Mouse (Mus musculus): ENCODE data around the gene Dicer1. TPM values are rescaled to one million over a fixed set of nuclear protein-coding genes. Genes with fewer than 3 reads are reported as not detected.

The Dicer1 gene
- 21.4 and 25.1 TPM in 2 replicates for polyA plus RNA-seq (2014; fragmentation: Nextera tagmentation; extraction: Ambion mirVana)

DNA sequence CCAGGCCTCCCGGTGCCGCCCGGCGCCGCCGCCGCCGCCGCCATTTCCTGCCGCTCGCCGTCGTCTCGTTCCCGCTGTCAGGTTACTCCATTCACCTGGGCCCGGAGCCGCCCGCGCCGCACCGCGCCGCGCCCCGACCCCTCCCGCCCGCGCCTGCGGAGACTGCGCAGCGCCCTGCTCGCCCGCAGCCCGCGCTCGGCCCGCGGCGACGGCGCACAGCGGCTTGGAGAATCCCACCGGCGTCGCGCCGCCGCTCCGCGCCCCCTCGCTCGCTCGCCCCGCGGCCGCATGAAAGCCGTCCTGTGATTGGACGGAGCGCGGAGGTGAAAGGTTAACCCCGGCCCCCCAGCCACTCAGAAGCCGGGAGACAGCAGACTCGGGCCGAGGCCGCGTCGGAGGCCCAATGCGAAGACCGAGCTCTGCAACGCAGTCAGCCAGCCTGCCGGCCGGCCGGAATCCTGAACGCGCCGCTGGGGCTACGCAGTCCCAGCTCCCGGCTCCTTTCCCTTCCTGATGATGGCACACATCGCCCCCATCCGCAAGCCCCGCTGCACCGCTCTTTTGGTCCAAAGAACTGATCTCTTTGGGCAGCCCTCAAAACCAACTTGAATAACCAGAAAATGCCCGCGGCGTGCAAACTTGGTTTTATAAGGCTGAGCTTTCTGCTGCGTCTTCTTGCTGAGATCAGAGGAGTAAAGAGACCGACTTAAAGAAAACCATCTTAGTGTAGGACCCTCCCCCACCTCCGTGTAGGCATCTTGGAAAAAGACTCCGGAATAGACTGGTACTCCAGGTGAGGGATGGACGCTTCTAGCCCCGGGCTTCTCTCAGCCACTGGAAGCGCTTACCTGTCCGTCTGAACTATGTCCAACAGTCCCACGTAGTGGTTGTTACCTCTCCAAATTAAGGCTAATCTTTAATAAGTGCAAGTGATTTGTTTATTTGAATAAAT is at the start of gene Dicer1:
TSS of gene Dicer1 (minus strand) at position 139 of the 952 bp plus-strand sequence.
- under 1% methylated on average over 85 of the region's 94 CpGs for WGBS
- Histone ChIP-seq H3K9me3 (replicated peaks; ENCODE audit: control insufficient read depth, low read length) (no peaks in the 10 kb centered on the region), H3K27me3 (replicated peaks; ENCODE audit: control insufficient read depth, insufficient read depth, low read length) (no peaks in the 10 kb centered on the region), H3K9ac (ENCODE audit: low read length) (peak within 1 kb of the TSS; percentile 95), H3K36me3 (ENCODE audit: control insufficient read depth, insufficient read depth, low read length) (no peaks in the 10 kb centered on the region), H3K4me2 (ENCODE audit: low read length) (peak within 1 kb of the TSS; percentile 90), H3K4me1 (ENCODE audit: control insufficient read depth, insufficient read depth, low read length) (peaks cover 23% of the 10 kb centered on the region), H3K4me3 (ENCODE audit: low read depth, low read length) (peak within 1 kb of the TSS; percentile 88), H3K27ac (ENCODE audit: low read depth, low read length) (peak within 1 kb of the TSS; percentile 91)
- DNase-seq (ENCODE audit: low spot score) (peak; percentile 97), ATAC-seq (peak; percentile 96)

GRCm38 (mm10) chr12:104799365-104799764 is 47.6 kb upstream of the Dicer1 start:
- H3K27ac ChIP-seq (ENCODE audit: low read depth, low read length) = no peak overlapping the region
- no peak for DNase-seq (ENCODE audit: low spot score)
- no peaks in the 10 kb centered on the region for H3K27me3 ChIP-seq (replicated peaks; ENCODE audit: control insufficient read depth, insufficient read depth, low read length)
- WGBS = 97% methylated on average over 3 of the region's 3 CpGs
- H3K9me3 ChIP-seq (replicated peaks; ENCODE audit: control insufficient read depth, low read length) = no peaks in the 10 kb centered on the region; the same call in 1 of the 2 replicates
- H3K9ac ChIP-seq (ENCODE audit: low read length) = no peak overlapping the region
- H3K4me3 ChIP-seq (ENCODE audit: low read depth, low read length) = no peak overlapping the region
- no peak overlapping the region for H3K4me2 ChIP-seq (ENCODE audit: low read length)
- no peaks in the 10 kb centered on the region for H3K36me3 ChIP-seq (ENCODE audit: control insufficient read depth, insufficient read depth, low read length)
- H3K4me1 ChIP-seq (ENCODE audit: control insufficient read depth, insufficient read depth, low read length) = peaks cover 7% of the 10 kb centered on the region; the same call in 1 of the 2 replicates
- no peak for ATAC-seq

DNA sequence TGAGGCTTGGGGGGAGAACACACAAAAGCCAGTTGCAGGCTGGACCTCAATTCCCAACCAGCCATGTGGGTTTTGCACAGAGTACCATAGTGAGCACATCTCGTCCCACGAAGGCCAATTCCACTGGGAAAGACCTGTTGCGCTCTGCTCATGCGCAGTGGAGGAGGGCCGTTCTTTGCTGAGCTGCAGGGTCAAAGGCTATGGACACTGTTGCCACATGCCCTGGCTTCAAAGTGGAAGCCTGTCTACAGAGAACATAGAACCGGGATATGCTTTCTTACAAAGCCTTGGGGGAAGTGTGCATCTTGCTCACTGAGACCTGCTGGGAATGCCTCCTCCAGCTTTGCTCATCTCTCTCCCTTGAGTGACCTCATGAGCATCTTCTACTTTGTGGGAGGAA is 46.2 kb upstream of the Dicer1 start:
- ATAC-seq (no peak), DNase-seq (ENCODE audit: low spot score) (no peak)
- Histone ChIP-seq H3K36me3 (ENCODE audit: control insufficient read depth, insufficient read depth, low read length) (no peaks in the 10 kb centered on the region), H3K27ac (ENCODE audit: low read depth, low read length) (no peak overlapping the region), H3K9me3 (replicated peaks; ENCODE audit: control insufficient read depth, low read length) (no peaks in the 10 kb centered on the region; the same call in 1 of the 2 replicates), H3K4me3 (ENCODE audit: low read depth, low read length) (no peak overlapping the region), H3K27me3 (replicated peaks; ENCODE audit: control insufficient read depth, insufficient read depth, low read length) (no peaks in the 10 kb centered on the region), H3K4me1 (ENCODE audit: control insufficient read depth, insufficient read depth, low read length) (peaks cover 7% of the 10 kb centered on the region; the same call in 1 of the 2 replicates), H3K9ac (ENCODE audit: low read length) (no peak overlapping the region), H3K4me2 (ENCODE audit: low read length) (no peak overlapping the region)
- WGBS = 97% methylated on average over 6 of the region's 6 CpGs

DNA sequence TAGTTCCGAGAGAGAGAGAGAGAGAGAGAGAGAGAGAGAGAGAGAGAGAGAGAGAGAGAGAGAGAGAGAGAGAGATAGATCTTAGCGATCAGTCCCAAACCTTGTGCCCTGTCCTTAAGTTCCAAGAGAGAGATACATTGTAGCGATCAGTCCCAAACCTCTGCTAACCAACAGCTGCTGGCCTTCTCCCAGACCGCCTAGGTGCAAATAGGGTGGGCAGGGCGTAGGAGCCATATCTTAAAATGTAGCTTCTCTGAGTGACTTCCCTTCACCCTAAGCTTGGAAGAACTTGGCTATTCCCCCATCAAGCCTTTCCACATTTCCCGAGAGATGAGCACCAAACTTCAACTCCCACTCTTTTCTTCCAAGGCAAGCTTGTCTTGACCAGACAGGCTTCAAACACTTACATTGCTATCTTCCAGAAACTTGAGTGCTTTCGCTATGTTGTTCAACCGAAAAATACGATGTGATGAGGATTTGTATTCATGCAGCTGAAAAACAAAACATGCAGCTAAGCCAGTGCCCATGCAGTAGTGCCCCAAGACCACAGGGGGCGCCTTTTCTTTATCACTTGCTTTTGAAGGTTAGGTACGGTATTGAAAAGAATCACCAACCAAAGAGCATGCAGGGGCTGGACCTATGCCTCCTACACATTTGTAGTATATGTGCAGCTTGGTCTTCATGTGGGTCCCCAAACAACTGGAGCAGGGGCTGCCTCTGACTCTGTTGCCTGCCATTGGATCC is 45.1 kb upstream of the Dicer1 start:
- no peak overlapping the region for H3K27ac ChIP-seq (ENCODE audit: low read depth, low read length)
- WGBS = 87% methylated on average over 11 of the region's 11 CpGs
- DNase-seq (ENCODE audit: low spot score) (no peak), ATAC-seq (no peak)
- H3K4me3 ChIP-seq (ENCODE audit: low read depth, low read length) = no peak overlapping the region
- peaks cover 5% of the 10 kb centered on the region; the same call in 1 of the 2 replicates for H3K4me1 ChIP-seq (ENCODE audit: control insufficient read depth, insufficient read depth, low read length)
- no peak overlapping the region for H3K4me2 ChIP-seq (ENCODE audit: low read length)
- H3K9ac ChIP-seq (ENCODE audit: low read length) = no peak overlapping the region
- no peaks in the 10 kb centered on the region for H3K36me3 ChIP-seq (ENCODE audit: control insufficient read depth, insufficient read depth, low read length)
- H3K27me3 ChIP-seq (replicated peaks; ENCODE audit: control insufficient read depth, insufficient read depth, low read length) = no peaks in the 10 kb centered on the region
- H3K9me3 ChIP-seq (replicated peaks; ENCODE audit: control insufficient read depth, low read length) = no peaks in the 10 kb centered on the region; the same call in 1 of the 2 replicates

GRCm38 (mm10) chr12:104794957-104795356 is 43.2 kb upstream of the Dicer1 start:
- Histone ChIP-seq H3K4me2 (ENCODE audit: low read length) (no peak overlapping the region), H3K4me1 (ENCODE audit: control insufficient read depth, insufficient read depth, low read length) (no peaks in the 10 kb centered on the region), H3K4me3 (ENCODE audit: low read depth, low read length) (no peak overlapping the region), H3K9ac (ENCODE audit: low read length) (no peak overlapping the region), H3K27ac (ENCODE audit: low read depth, low read length) (no peak overlapping the region), H3K36me3 (ENCODE audit: control insufficient read depth, insufficient read depth, low read length) (no peaks in the 10 kb centered on the region), H3K9me3 (replicated peaks; ENCODE audit: control insufficient read depth, low read length) (no peaks in the 10 kb centered on the region; the same call in 1 of the 2 replicates), H3K27me3 (replicated peaks; ENCODE audit: control insufficient read depth, insufficient read depth, low read length) (no peaks in the 10 kb centered on the region)
- no peak for ATAC-seq
- DNase-seq (ENCODE audit: low spot score) = no peak
- WGBS = 25% methylated on average over 5 of the region's 5 CpGs

- 88% methylated on average over 12 of the region's 12 CpGs for WGBS
- Histone ChIP-seq H3K9me3 (replicated peaks; ENCODE audit: control insufficient read depth, low read length) (no peaks in the 10 kb centered on the region), H3K27ac (ENCODE audit: low read depth, low read length) (no peak overlapping the region), H3K4me2 (ENCODE audit: low read length) (no peak overlapping the region), H3K27me3 (replicated peaks; ENCODE audit: control insufficient read depth, insufficient read depth, low read length) (no peaks in the 10 kb centered on the region), H3K9ac (ENCODE audit: low read length) (no peak overlapping the region), H3K36me3 (ENCODE audit: control insufficient read depth, insufficient read depth, low read length) (no peaks in the 10 kb centered on the region), H3K4me1 (ENCODE audit: control insufficient read depth, insufficient read depth, low read length) (no peaks in the 10 kb centered on the region), H3K4me3 (ENCODE audit: low read depth, low read length) (no peak overlapping the region)
- no peak for ATAC-seq
- no peak for DNase-seq (ENCODE audit: low spot score)
Observed at GRCm38 (mm10) chr12:104793486-104793885, 41.7 kb upstream of the Dicer1 start.

GRCm38 (mm10) chr12:104777603-104778002 is 25.9 kb upstream of the Dicer1 start:
- Histone ChIP-seq H3K27me3 (replicated peaks; ENCODE audit: control insufficient read depth, insufficient read depth, low read length) (no peaks in the 10 kb centered on the region), H3K9ac (ENCODE audit: low read length) (no peak overlapping the region), H3K4me3 (ENCODE audit: low read depth, low read length) (no peak overlapping the region), H3K27ac (ENCODE audit: low read depth, low read length) (no peak overlapping the region), H3K4me1 (ENCODE audit: control insufficient read depth, insufficient read depth, low read length) (no peaks in the 10 kb centered on the region), H3K36me3 (ENCODE audit: control insufficient read depth, insufficient read depth, low read length) (no peaks in the 10 kb centered on the region), H3K4me2 (ENCODE audit: low read length) (no peak overlapping the region), H3K9me3 (replicated peaks; ENCODE audit: control insufficient read depth, low read length) (no peaks in the 10 kb centered on the region)
- ATAC-seq = no peak
- WGBS = 83% methylated on average over 1 of the region's 1 CpGs
- DNase-seq (ENCODE audit: low spot score) = no peak

- Histone ChIP-seq H3K9me3 (replicated peaks; ENCODE audit: control insufficient read depth, low read length) (no peaks in the 10 kb centered on the region), H3K4me1 (ENCODE audit: control insufficient read depth, insufficient read depth, low read length) (0 out of 2 replicates have a peak, but pooled peaks cover 3% of the 10 kb centered on the region), H3K9ac (ENCODE audit: low read length) (no peak overlapping the region), H3K4me3 (ENCODE audit: low read depth, low read length) (no peak overlapping the region), H3K36me3 (ENCODE audit: control insufficient read depth, insufficient read depth, low read length) (no peaks in the 10 kb centered on the region), H3K27ac (ENCODE audit: low read depth, low read length) (no peak overlapping the region), H3K27me3 (replicated peaks; ENCODE audit: control insufficient read depth, insufficient read depth, low read length) (no peaks in the 10 kb centered on the region), H3K4me2 (ENCODE audit: low read length) (no peak overlapping the region)
- ATAC-seq (no peak), DNase-seq (ENCODE audit: low spot score) (no peak)
- WGBS = 86% methylated on average over 2 of the region's 2 CpGs
Observed at GRCm38 (mm10) chr12:104771941-104772340, 20.2 kb upstream of the Dicer1 start.

Data from forebrain, embryonic 14.5 days (tissue).